Mouse (Mus musculus): Measurements from ENCODE around the gene Mta3. TPM values are rescaled to one million over a fixed set of nuclear protein-coding genes. Genes with fewer than 3 reads are reported as not detected.

The Mta3 gene
- 63.0 and 67.2 TPM in 2 replicates for polyA plus RNA-seq (2014; fragmentation: Nextera tagmentation; extraction: Ambion mirVana)

- Histone ChIP-seq H3K4me1 (replicated peaks; ENCODE audit: control insufficient read depth, insufficient read depth, low read length) (peaks cover 33% of the 10 kb centered on the region), H3K9ac (ENCODE audit: low read depth, low read length) (peak within 1 kb of the TSS; percentile 100), H3K36me3 (ENCODE audit: control insufficient read depth, insufficient read depth, low read length) (no peaks in the 10 kb centered on the region; the same call in 1 of the 2 replicates), H3K27ac (ENCODE audit: low read depth, low read length) (peak within 1 kb of the TSS; percentile 99), H3K4me3 (ENCODE audit: low read depth, low read length) (peak within 1 kb of the TSS; percentile 92), H3K27me3 (replicated peaks; ENCODE audit: control insufficient read depth, insufficient read depth, low read length) (no peaks in the 10 kb centered on the region), H3K4me2 (peak within 1 kb of the TSS; percentile 96), H3K9me3 (ENCODE audit: control insufficient read depth, low read length) (no peaks in the 10 kb centered on the region)
- under 1% methylated on average over 30 of the region's 56 CpGs for WGBS
- DNase-seq (ENCODE audit: low spot score) (peak; percentile 78), ATAC-seq (replicated peaks; ENCODE audit: low FRiP score) (peak; percentile 54)
Measured at GRCm38 (mm10) chr17:83706116-83706593, at the start of gene Mta3. TSS of gene Mta3 (plus strand) at chr17:83706163.

- no peak overlapping the region for H3K4me3 ChIP-seq (ENCODE audit: low read depth, low read length)
- H3K9ac ChIP-seq (ENCODE audit: low read depth, low read length) = peak overlapping the region; percentile 14; the same call in 1 of the 2 replicates
- WGBS = 81% methylated on average over 9 of the region's 9 CpGs
- H3K9me3 ChIP-seq (ENCODE audit: control insufficient read depth, low read length) = no peaks in the 10 kb centered on the region
- DNase-seq (ENCODE audit: low spot score) (no peak), ATAC-seq (replicated peaks; ENCODE audit: low FRiP score) (no peak)
- H3K27ac ChIP-seq (ENCODE audit: low read depth, low read length) = peak overlapping the region; percentile 81; the same call in 1 of the 2 replicates
- H3K27me3 ChIP-seq (replicated peaks; ENCODE audit: control insufficient read depth, insufficient read depth, low read length) = no peaks in the 10 kb centered on the region
- no peaks in the 10 kb centered on the region; the same call in 1 of the 2 replicates for H3K36me3 ChIP-seq (ENCODE audit: control insufficient read depth, insufficient read depth, low read length)
- peaks cover 27% of the 10 kb centered on the region for H3K4me1 ChIP-seq (replicated peaks; ENCODE audit: control insufficient read depth, insufficient read depth, low read length)
- H3K4me2 ChIP-seq = no peak overlapping the region
Measured at GRCm38 (mm10) chr17:83657375-83657774, 48.6 kb upstream of the Mta3 start.

GRCm38 (mm10) chr17:83658943-83659342 is 47.0 kb upstream of the Mta3 start:
- H3K4me3 ChIP-seq (ENCODE audit: low read depth, low read length) = no peak overlapping the region
- DNase-seq (ENCODE audit: low spot score) = no peak
- peaks cover 25% of the 10 kb centered on the region for H3K4me1 ChIP-seq (replicated peaks; ENCODE audit: control insufficient read depth, insufficient read depth, low read length)
- H3K9ac ChIP-seq (ENCODE audit: low read depth, low read length) = no peak overlapping the region
- peak overlapping the region; percentile 81 for H3K27ac ChIP-seq (ENCODE audit: low read depth, low read length)
- H3K4me2 ChIP-seq = peak overlapping the region; percentile 13; the same call in 1 of the 2 replicates
- 37% methylated on average over 1 of the region's 1 CpGs for WGBS
- peak; percentile 92 for ATAC-seq (replicated peaks; ENCODE audit: low FRiP score)
- no peaks in the 10 kb centered on the region; the same call in 1 of the 2 replicates for H3K36me3 ChIP-seq (ENCODE audit: control insufficient read depth, insufficient read depth, low read length)
- H3K9me3 ChIP-seq (ENCODE audit: control insufficient read depth, low read length) = no peaks in the 10 kb centered on the region
- H3K27me3 ChIP-seq (replicated peaks; ENCODE audit: control insufficient read depth, insufficient read depth, low read length) = no peaks in the 10 kb centered on the region

- WGBS = 60% methylated on average over 8 of the region's 8 CpGs
- Histone ChIP-seq H3K36me3 (ENCODE audit: control insufficient read depth, insufficient read depth, low read length) (no peaks in the 10 kb centered on the region; the same call in 1 of the 2 replicates), H3K4me1 (replicated peaks; ENCODE audit: control insufficient read depth, insufficient read depth, low read length) (peaks cover under 1% of the 10 kb centered on the region), H3K9ac (ENCODE audit: low read depth, low read length) (no peak overlapping the region), H3K27me3 (replicated peaks; ENCODE audit: control insufficient read depth, insufficient read depth, low read length) (no peaks in the 10 kb centered on the region), H3K4me3 (ENCODE audit: low read depth, low read length) (no peak overlapping the region), H3K27ac (ENCODE audit: low read depth, low read length) (no peak overlapping the region), H3K4me2 (no peak overlapping the region), H3K9me3 (ENCODE audit: control insufficient read depth, low read length) (no peaks in the 10 kb centered on the region)
- DNase-seq (ENCODE audit: low spot score) = no peak
- ATAC-seq (replicated peaks; ENCODE audit: low FRiP score) = no peak
Measured at GRCm38 (mm10) chr17:83664761-83665160, 41.2 kb upstream of the Mta3 start.

- no peaks in the 10 kb centered on the region for H3K27me3 ChIP-seq (replicated peaks; ENCODE audit: control insufficient read depth, insufficient read depth, low read length)
- DNase-seq (ENCODE audit: low spot score) (peak; percentile 60), ATAC-seq (replicated peaks; ENCODE audit: low FRiP score) (peak; percentile 83)
- peak overlapping the region; percentile 46; the same call in 1 of the 2 replicates for H3K9ac ChIP-seq (ENCODE audit: low read depth, low read length)
- H3K9me3 ChIP-seq (ENCODE audit: control insufficient read depth, low read length) = no peaks in the 10 kb centered on the region
- H3K36me3 ChIP-seq (ENCODE audit: control insufficient read depth, insufficient read depth, low read length) = no peaks in the 10 kb centered on the region
- H3K4me3 ChIP-seq (ENCODE audit: low read depth, low read length) = no peak overlapping the region
- H3K27ac ChIP-seq (ENCODE audit: low read depth, low read length) = peak overlapping the region; percentile 47; the same call in 1 of the 2 replicates
- WGBS = 43% methylated on average over 13 of the region's 13 CpGs
- H3K4me1 ChIP-seq (replicated peaks; ENCODE audit: control insufficient read depth, insufficient read depth, low read length) = no peaks in the 10 kb centered on the region; the same call in 1 of the 2 replicates
- H3K4me2 ChIP-seq = peak overlapping the region; percentile 49
Measured at GRCm38 (mm10) chr17:83666597-83667287, 39.2 kb upstream of the Mta3 start.

GRCm38 (mm10) chr17:83667934-83668690 is 37.9 kb upstream of the Mta3 start:
- Histone ChIP-seq H3K9me3 (ENCODE audit: control insufficient read depth, low read length) (no peaks in the 10 kb centered on the region), H3K4me1 (replicated peaks; ENCODE audit: control insufficient read depth, insufficient read depth, low read length) (no peaks in the 10 kb centered on the region; the same call in 1 of the 2 replicates), H3K4me3 (ENCODE audit: low read depth, low read length) (no peak overlapping the region), H3K4me2 (no peak overlapping the region), H3K9ac (ENCODE audit: low read depth, low read length) (no peak overlapping the region), H3K27me3 (replicated peaks; ENCODE audit: control insufficient read depth, insufficient read depth, low read length) (no peaks in the 10 kb centered on the region), H3K27ac (ENCODE audit: low read depth, low read length) (no peak overlapping the region), H3K36me3 (ENCODE audit: control insufficient read depth, insufficient read depth, low read length) (no peaks in the 10 kb centered on the region)
- DNase-seq (ENCODE audit: low spot score) (no peak), ATAC-seq (replicated peaks; ENCODE audit: low FRiP score) (no peak)
- 71% methylated on average over 3 of the region's 3 CpGs for WGBS

- H3K4me1 ChIP-seq (replicated peaks; ENCODE audit: control insufficient read depth, insufficient read depth, low read length) = no peaks in the 10 kb centered on the region; the same call in 1 of the 2 replicates
- no peak for ATAC-seq (replicated peaks; ENCODE audit: low FRiP score)
- H3K27ac ChIP-seq (ENCODE audit: low read depth, low read length) = no peak overlapping the region
- 84% methylated on average over 4 of the region's 4 CpGs for WGBS
- no peaks in the 10 kb centered on the region for H3K27me3 ChIP-seq (replicated peaks; ENCODE audit: control insufficient read depth, insufficient read depth, low read length)
- no peak overlapping the region for H3K4me3 ChIP-seq (ENCODE audit: low read depth, low read length)
- no peaks in the 10 kb centered on the region for H3K36me3 ChIP-seq (ENCODE audit: control insufficient read depth, insufficient read depth, low read length)
- no peak overlapping the region for H3K9ac ChIP-seq (ENCODE audit: low read depth, low read length)
- H3K4me2 ChIP-seq = no peak overlapping the region
- DNase-seq (ENCODE audit: low spot score) = no peak
- no peaks in the 10 kb centered on the region for H3K9me3 ChIP-seq (ENCODE audit: control insufficient read depth, low read length)
Measured at GRCm38 (mm10) chr17:83672685-83673084, 33.3 kb upstream of the Mta3 start.

- H3K9ac ChIP-seq (ENCODE audit: low read depth, low read length) = no peak overlapping the region
- H3K36me3 ChIP-seq (ENCODE audit: control insufficient read depth, insufficient read depth, low read length) = no peaks in the 10 kb centered on the region
- H3K9me3 ChIP-seq (ENCODE audit: control insufficient read depth, low read length) = no peaks in the 10 kb centered on the region
- no peak overlapping the region for H3K4me3 ChIP-seq (ENCODE audit: low read depth, low read length)
- no peak overlapping the region for H3K27ac ChIP-seq (ENCODE audit: low read depth, low read length)
- ATAC-seq (replicated peaks; ENCODE audit: low FRiP score) = no peak
- H3K27me3 ChIP-seq (replicated peaks; ENCODE audit: control insufficient read depth, insufficient read depth, low read length) = no peaks in the 10 kb centered on the region
- 82% methylated on average over 1 of the region's 1 CpGs for WGBS
- DNase-seq (ENCODE audit: low spot score) = no peak
- H3K4me1 ChIP-seq (replicated peaks; ENCODE audit: control insufficient read depth, insufficient read depth, low read length) = no peaks in the 10 kb centered on the region
- H3K4me2 ChIP-seq = no peak overlapping the region
Measured at GRCm38 (mm10) chr17:83677370-83677769, 28.6 kb upstream of the Mta3 start.

Data from liver, embryonic 11.5 days (tissue).